Mouse (Mus musculus) stomach, postnatal 0 days (tissue): ENCODE results near the gene Sdhaf2.

Source experiments
- CTCF ChIP-seq: IDR thresholded peaks from 2 replicates; pipeline ENCODE4 v1.5.1; 2016; ENCODE audit warnings: antibody characterized with exemption, low read depth, mild to moderate bottlenecking, moderate library complexity
- EP300 ChIP-seq: optimal IDR thresholded peaks from 2 replicates; pipeline ENCODE3; 2016; ENCODE audit warnings: antibody characterized with exemption

DNA sequence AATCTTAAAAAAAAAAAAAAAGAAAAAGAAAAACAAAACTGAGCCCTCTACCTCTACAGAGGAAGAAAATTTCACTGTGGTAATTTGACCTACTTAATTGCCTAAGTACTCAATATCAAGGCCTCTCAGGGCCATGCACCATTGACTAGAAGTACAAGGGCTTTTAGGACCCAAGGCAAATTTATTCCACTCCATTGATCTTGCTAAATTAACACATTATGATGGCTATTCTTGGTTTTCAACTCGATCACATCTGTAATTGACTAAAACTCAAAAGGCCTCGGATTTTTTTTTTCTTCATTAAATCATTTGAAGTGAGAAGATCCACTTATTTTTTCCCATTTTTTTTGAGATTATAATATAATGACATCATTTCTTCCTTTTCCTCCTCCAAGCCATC is 31.5 kb upstream of the Sdhaf2 start:
- TF ChIP-seq CTCF, result no peak
- no peak for TF ChIP-seq EP300
